Mouse (Mus musculus) layer of hippocampus, postnatal 10 days (tissue): ENCODE measurements at regions not wholly inside any gene's neighbourhood (a gene's known extent, or its start where the extent isn't known, plus 50 kb on each side); places are given as distances from the start of the nearest gene placed in this dataset.

ENCODE experiments used
- DNase-seq, 2 experiments: peaks; one replicate each; pipeline ENCODE4 v3.0.0; 2021; ENCODE audit warnings: low spot score in 2 of 2

DNA sequence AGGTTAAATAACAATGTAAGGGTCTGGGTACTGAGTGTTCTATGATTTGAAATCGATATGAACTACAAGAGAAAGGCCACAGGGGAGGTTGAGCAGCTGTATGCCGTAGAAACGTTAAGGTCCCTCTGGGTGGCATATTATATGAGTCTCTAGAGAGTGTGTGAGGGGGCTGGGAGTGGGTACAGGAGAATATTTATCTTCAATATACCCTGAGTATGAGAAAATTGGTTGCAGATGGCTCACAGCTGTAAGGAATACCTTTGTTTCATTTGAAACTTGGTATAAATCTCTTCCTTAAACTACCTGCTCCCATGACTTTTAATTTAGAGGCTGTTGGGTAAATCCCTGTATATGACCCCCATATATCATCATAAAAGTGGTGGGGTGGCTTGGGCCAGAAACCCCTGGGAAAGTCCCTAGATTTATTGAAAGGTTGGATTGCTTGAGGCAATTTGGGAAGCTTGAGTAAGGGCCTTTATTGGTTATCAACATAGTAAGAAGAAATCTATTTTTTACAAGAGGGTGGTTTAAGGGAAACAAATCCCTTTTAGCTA, 128.7 kb upstream of the Prkg2 start:
- DNase-seq = no peak

GRCm38 (mm10) chr5:99157973-99158372, 120.8 kb upstream of the Prkg2 start:
- DNase-seq = peak; percentile 68 to 73

DNA sequence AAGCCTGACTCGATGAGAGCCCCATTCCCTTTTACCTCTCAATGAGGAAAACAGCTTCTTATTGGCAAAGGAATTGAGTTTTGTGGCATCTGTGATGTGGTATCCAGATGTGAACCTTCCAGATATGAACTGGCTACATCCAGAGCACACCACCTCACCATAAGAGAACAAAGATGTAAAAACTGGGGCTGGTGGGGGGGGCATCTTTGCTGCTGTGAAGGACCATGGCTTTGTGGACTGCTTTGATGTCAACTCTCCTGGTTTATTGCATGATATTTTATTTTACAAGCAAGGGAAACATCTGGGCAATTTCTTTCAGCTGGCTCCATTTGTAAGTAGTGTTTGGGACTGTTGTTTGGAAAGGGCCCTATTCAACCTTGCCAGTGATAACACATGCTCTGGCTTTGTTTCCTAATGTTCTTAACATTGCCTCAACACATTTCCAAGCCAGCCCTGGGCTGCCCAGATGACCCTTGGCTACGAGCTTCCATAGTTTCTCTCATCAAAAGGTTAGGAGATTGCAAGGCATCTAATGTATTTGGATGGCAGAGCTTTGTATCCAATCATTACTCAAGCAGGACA, 116.2 kb upstream of the Prkg2 start:
- DNase-seq = no peak

GRCm38 (mm10) chr5:99152299-99152698, 115.1 kb upstream of the Prkg2 start:
- no peak for DNase-seq

GRCm38 (mm10) chr5:99149904-99150303, 112.8 kb upstream of the Prkg2 start:
- DNase-seq = no peak

- no peak for DNase-seq
Measured at GRCm38 (mm10) chr5:99132670-99133069, 95.5 kb upstream of the Prkg2 start.

GRCm38 (mm10) chr5:99128628-99129027, 91.5 kb upstream of the Prkg2 start:
- no peak for DNase-seq

GRCm38 (mm10) chr5:99125418-99125817, 88.3 kb upstream of the Prkg2 start:
- no peak for DNase-seq

GRCm38 (mm10) chr5:99111755-99112154, 74.6 kb upstream of the Prkg2 start:
- DNase-seq = no peak

GRCm38 (mm10) chr5:99111235-99111634, 74.1 kb upstream of the Prkg2 start:
- peak; percentile 20 to 28 for DNase-seq

DNA sequence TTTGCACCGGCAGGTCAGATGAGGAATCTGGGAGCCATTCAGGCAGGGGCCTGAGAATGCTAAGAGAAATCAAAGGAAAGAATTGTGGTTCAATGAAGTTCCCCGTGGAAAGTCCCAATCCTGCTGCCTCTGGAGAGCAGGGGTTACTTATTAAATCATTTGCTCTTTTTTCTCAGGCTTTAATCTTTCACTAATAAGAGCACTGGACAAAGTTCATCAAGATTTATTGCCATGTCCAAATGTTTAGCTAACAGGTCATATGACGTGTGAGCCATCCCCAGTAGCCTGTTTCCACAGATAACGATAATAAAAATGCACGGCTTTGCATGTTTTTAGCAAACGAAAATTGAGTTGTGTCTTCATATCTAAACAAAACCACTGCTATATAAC, 62.6 kb upstream of the Prkg2 start:
- DNase-seq = no peak

GRCm38 (mm10) chr5:99099014-99099726, 62.0 kb upstream of the Prkg2 start:
- DNase-seq = no peak
